In genomic region chr12:52471621-52472020, GRCm38 (mm10) we compare ENCODE assay signal across 27 mouse cellular contexts.
"Had no signal": no experiment of that assay in that cellular context is flagged by ENCODE, and none has a peak within 500 bp of the region (broad histone marks: within the 10 kb centered on the region; RNA-seq: fewer than 3 reads in every experiment).

No protein-coding gene starts in this region.

- H3K4me2 ChIP-seq: heart, embryonic 12.5 days; hindbrain, embryonic 12.5 days; hindbrain, embryonic 14.5 days; kidney, embryonic 15.5 days; limb, embryonic 13.5 days; limb, embryonic 15.5 days; liver, embryonic 12.5 days had no signal

- H3K4me3 ChIP-seq: heart, embryonic 10.5 days; heart, embryonic 12.5 days; hindbrain, embryonic 10.5 days; hindbrain, embryonic 12.5 days; kidney, embryonic 15.5 days; limb, embryonic 13.5 days; limb, embryonic 15.5 days; liver, embryonic 12.5 days had no signal

- H3K4me1 ChIP-seq: heart, embryonic 10.5 days; limb, embryonic 15.5 days had no signal

- ATAC-seq: hindbrain, embryonic 16.5 days; intestine, embryonic 16.5 days; liver, embryonic 12.5 days had no signal

- DNase-seq: gastrocnemius, postnatal 14 days; gastrocnemius, postnatal 36 days; heart, adult 18-20 months; heart, postnatal 10 days; heart, postnatal 4 days; kidney, adult 11 months; kidney, adult 2 months; kidney, adult 9 months; kidney, postnatal 14 days; kidney, postnatal 36 days; layer of hippocampus, adult 9-11 months; layer of hippocampus, postnatal 36 days; left cerebral cortex, postnatal 4 days; lung, adult 18-20 months had no signal

- H3K27me3 ChIP-seq: heart, embryonic 12.5 days; hindbrain, embryonic 12.5 days; kidney, embryonic 15.5 days; limb, embryonic 13.5 days; limb, embryonic 15.5 days; liver, embryonic 12.5 days had no signal

- H3K9ac ChIP-seq: heart, embryonic 12.5 days; hindbrain, embryonic 12.5 days; hindbrain, embryonic 14.5 days; kidney, embryonic 15.5 days; limb, embryonic 13.5 days; limb, embryonic 15.5 days; liver, embryonic 12.5 days; liver, embryonic 14.5 days had no signal

- H3K9me3 ChIP-seq: heart, embryonic 10.5 days; heart, embryonic 12.5 days; hindbrain, embryonic 10.5 days; hindbrain, embryonic 12.5 days; kidney, embryonic 15.5 days; limb, embryonic 13.5 days; limb, embryonic 15.5 days; liver, embryonic 12.5 days had no signal

- H3K36me3 ChIP-seq: heart, embryonic 10.5 days; heart, embryonic 12.5 days; hindbrain, embryonic 10.5 days; hindbrain, embryonic 12.5 days; kidney, embryonic 15.5 days; limb, embryonic 13.5 days; limb, embryonic 15.5 days; liver, embryonic 12.5 days had no signal

- H3K27ac ChIP-seq: heart, embryonic 10.5 days; hindbrain, embryonic 10.5 days; hindbrain, embryonic 12.5 days; hindbrain, embryonic 14.5 days; kidney, embryonic 15.5 days; kidney, postnatal 0 days; limb, embryonic 13.5 days; limb, embryonic 15.5 days; liver, embryonic 12.5 days; liver, embryonic 14.5 days had no signal
